Mouse (Mus musculus): ENCODE data around the gene Akap6. TPM values are rescaled to one million over a fixed set of nuclear protein-coding genes. Genes with fewer than 3 reads are reported as not detected.

The Akap6 gene
- polyA plus RNA-seq, 1 experiment from 2014 or later, result 14.4 TPM

DNA sequence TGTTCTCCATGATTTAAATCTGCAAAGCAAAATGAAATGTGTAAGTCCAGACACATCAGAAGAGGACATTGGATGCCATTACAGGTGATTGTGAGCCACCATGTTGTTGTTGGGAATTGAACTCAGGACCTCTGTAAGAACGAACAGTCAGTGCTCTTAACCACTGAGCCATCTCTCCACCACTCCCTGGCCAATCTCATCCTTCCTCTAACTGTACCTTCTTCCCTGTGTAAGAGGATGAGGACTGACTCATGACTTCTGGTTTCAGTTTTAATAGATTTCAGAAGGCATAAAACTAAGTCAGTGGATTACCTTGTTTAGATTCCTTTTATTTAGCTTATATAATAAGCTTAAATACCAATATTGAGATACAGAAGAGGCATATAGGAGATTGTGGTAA lies 38.0 kb downstream of the Akap6 start:
- Histone ChIP-seq H3K27ac (replicated peaks in 1 of 2; ENCODE audit: control insufficient read depth in 1 of 2, insufficient read depth in 1 of 2, low read depth in 2 of 2, low read length in 2 of 2) (no peak overlapping the region), H3K4me3 (ENCODE audit: control insufficient read depth in 1 of 2, insufficient read depth in 1 of 2, low read depth in 1 of 2, low read length in 2 of 2) (no peak overlapping the region), H3K4me2 (ENCODE audit: low read length) (no peak overlapping the region), H3K27me3 (ENCODE audit: control insufficient read depth, insufficient read depth, low read length) (no peaks in the 10 kb centered on the region), H3K9ac (ENCODE audit: low read length) (no peak overlapping the region), H3K9me3 (ENCODE audit: control insufficient read depth, low read length) (no peaks in the 10 kb centered on the region), H3K36me3 (ENCODE audit: control insufficient read depth, insufficient read depth, low read length) (no peaks in the 10 kb centered on the region), H3K4me1 (ENCODE audit: control insufficient read depth in 2 of 2, insufficient read depth in 2 of 2, low read length in 2 of 2) (no peaks in the 10 kb centered on the region)
- ATAC-seq (ENCODE audit: insufficient number of reproducible peaks, insufficient read depth, low FRiP score, low read depth), result no peak
- 70% methylated on average over 1 of the region's 1 CpGs for WGBS

DNA sequence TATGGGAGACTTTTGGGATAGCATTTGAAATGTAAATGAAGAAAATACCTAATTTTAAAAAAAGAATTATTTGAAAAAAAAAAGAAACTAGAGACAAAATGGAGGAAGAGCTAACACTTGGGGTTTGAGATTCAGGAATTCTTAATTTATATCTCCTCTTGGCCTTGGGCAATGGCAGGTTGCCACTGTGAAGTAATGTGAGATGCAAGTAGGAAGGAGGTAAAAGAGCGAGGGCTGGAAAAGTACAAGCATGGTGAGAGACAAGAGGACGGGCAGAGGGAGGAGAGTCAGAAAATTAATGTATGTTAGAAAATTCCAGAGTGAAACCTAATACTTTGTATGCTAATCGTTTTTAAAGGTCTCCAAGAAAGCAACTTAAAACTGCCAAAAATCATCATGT lies 40.1 kb downstream of the Akap6 start:
- Histone ChIP-seq H3K4me1 (ENCODE audit: control insufficient read depth in 2 of 2, insufficient read depth in 2 of 2, low read length in 2 of 2) (no peaks in the 10 kb centered on the region), H3K27ac (replicated peaks in 1 of 2; ENCODE audit: control insufficient read depth in 1 of 2, insufficient read depth in 1 of 2, low read depth in 2 of 2, low read length in 2 of 2) (no peak overlapping the region), H3K4me3 (ENCODE audit: control insufficient read depth in 1 of 2, insufficient read depth in 1 of 2, low read depth in 1 of 2, low read length in 2 of 2) (no peak overlapping the region), H3K9me3 (ENCODE audit: control insufficient read depth, low read length) (no peaks in the 10 kb centered on the region), H3K27me3 (ENCODE audit: control insufficient read depth, insufficient read depth, low read length) (no peaks in the 10 kb centered on the region), H3K36me3 (ENCODE audit: control insufficient read depth, insufficient read depth, low read length) (no peaks in the 10 kb centered on the region), H3K9ac (ENCODE audit: low read length) (no peak overlapping the region), H3K4me2 (ENCODE audit: low read length) (no peak overlapping the region)
- ATAC-seq (ENCODE audit: insufficient number of reproducible peaks, insufficient read depth, low FRiP score, low read depth), result no peak
- 87% methylated on average over 3 of the region's 3 CpGs for WGBS

DNA sequence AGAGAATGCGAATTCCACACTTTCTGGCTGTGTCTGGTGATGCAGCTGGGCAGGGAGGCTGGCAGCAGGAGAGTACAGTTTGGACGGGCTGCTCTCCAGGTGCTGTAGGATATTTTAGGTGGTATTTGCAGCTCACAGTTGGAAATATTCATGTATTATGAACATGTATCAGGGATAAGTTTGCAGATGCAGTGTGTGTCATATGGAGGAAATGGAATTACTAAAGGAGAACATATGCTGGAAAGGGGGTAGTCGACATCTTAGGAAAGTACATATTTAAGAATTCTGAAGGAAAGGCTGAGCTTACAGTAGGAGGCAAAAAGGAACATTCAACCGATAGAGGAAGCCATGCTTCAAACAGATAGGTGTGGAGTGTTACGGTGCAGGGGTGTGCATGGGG lies 42.6 kb downstream of the Akap6 start:
- WGBS, result 82% methylated on average over 5 of the region's 5 CpGs
- Histone ChIP-seq H3K4me2 (ENCODE audit: low read length) (no peak overlapping the region), H3K27me3 (ENCODE audit: control insufficient read depth, insufficient read depth, low read length) (no peaks in the 10 kb centered on the region), H3K4me3 (ENCODE audit: control insufficient read depth in 1 of 2, insufficient read depth in 1 of 2, low read depth in 1 of 2, low read length in 2 of 2) (no peak overlapping the region), H3K27ac (replicated peaks in 1 of 2; ENCODE audit: control insufficient read depth in 1 of 2, insufficient read depth in 1 of 2, low read depth in 2 of 2, low read length in 2 of 2) (no peak overlapping the region), H3K9me3 (ENCODE audit: control insufficient read depth, low read length) (no peaks in the 10 kb centered on the region), H3K9ac (ENCODE audit: low read length) (no peak overlapping the region), H3K36me3 (ENCODE audit: control insufficient read depth, insufficient read depth, low read length) (no peaks in the 10 kb centered on the region), H3K4me1 (ENCODE audit: control insufficient read depth in 2 of 2, insufficient read depth in 2 of 2, low read length in 2 of 2) (no peaks in the 10 kb centered on the region)
- ATAC-seq (ENCODE audit: insufficient number of reproducible peaks, insufficient read depth, low FRiP score, low read depth), result no peak

DNA sequence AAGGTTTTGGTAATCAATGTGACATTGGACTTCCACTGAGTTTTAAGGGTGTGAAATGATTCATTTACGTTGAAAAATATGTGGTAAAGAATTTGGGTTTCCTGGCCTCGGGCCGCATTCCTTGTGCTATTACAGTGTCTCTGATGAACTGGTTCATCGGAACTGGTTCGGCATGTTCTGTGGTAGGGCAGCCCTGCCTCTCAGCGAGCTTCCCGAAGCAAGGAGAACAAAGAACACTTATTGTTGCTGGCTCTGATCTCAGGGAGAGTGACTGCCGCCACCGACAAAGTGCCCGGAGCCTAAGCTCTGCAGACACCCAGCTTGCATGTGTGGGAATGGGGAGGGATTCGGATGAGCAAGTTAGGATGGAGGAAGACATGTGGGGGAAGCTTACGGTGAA lies 50.8 kb downstream of the Akap6 start:
- Histone ChIP-seq H3K27me3 (ENCODE audit: control insufficient read depth, insufficient read depth, low read length) (no peaks in the 10 kb centered on the region), H3K9me3 (ENCODE audit: control insufficient read depth, low read length) (peaks cover 3% of the 10 kb centered on the region; the same call in 1 of the 2 replicates), H3K27ac (replicated peaks in 1 of 2; ENCODE audit: control insufficient read depth in 1 of 2, insufficient read depth in 1 of 2, low read depth in 2 of 2, low read length in 2 of 2) (no peak overlapping the region), H3K4me2 (ENCODE audit: low read length) (no peak overlapping the region), H3K4me1 (ENCODE audit: control insufficient read depth in 2 of 2, insufficient read depth in 2 of 2, low read length in 2 of 2) (no peaks in the 10 kb centered on the region), H3K9ac (ENCODE audit: low read length) (no peak overlapping the region), H3K4me3 (ENCODE audit: control insufficient read depth in 1 of 2, insufficient read depth in 1 of 2, low read depth in 1 of 2, low read length in 2 of 2) (no peak overlapping the region), H3K36me3 (ENCODE audit: control insufficient read depth, insufficient read depth, low read length) (no peaks in the 10 kb centered on the region)
- WGBS, result 69% methylated on average over 12 of the region's 12 CpGs
- ATAC-seq (ENCODE audit: insufficient number of reproducible peaks, insufficient read depth, low FRiP score, low read depth), result no peak

DNA sequence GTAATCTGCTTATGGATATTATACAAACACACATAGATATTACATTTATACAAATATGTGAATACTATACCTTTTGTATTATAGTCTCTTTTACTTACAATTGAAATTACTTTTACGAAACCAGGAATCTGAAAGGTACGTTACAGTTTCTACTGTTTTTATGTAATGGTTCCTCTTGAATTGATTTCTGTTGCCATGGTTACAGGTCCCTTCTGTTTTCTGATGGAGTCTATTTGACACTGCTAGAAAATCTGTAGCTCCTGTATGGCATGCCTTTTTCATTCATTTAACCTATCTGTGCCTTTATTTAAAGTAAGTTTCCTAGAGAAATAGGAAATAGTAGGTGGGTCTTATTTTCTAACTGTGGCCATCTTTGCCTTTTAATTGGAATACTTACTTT lies 56.5 kb downstream of the Akap6 start:
- 85% methylated on average over 2 of the region's 2 CpGs for WGBS
- no peak overlapping the region for H3K27ac ChIP-seq (replicated peaks in 1 of 2; ENCODE audit: control insufficient read depth in 1 of 2, insufficient read depth in 1 of 2, low read depth in 2 of 2, low read length in 2 of 2)
- H3K9me3 ChIP-seq (ENCODE audit: control insufficient read depth, low read length), result no peaks in the 10 kb centered on the region
- no peak overlapping the region for H3K4me3 ChIP-seq (ENCODE audit: control insufficient read depth in 1 of 2, insufficient read depth in 1 of 2, low read depth in 1 of 2, low read length in 2 of 2)
- H3K9ac ChIP-seq (ENCODE audit: low read length), result no peak overlapping the region
- no peaks in the 10 kb centered on the region for H3K36me3 ChIP-seq (ENCODE audit: control insufficient read depth, insufficient read depth, low read length)
- no peak for ATAC-seq (ENCODE audit: insufficient number of reproducible peaks, insufficient read depth, low FRiP score, low read depth)
- H3K4me2 ChIP-seq (ENCODE audit: low read length), result no peak overlapping the region
- H3K4me1 ChIP-seq (ENCODE audit: control insufficient read depth in 2 of 2, insufficient read depth in 2 of 2, low read length in 2 of 2), result no peaks in the 10 kb centered on the region
- no peaks in the 10 kb centered on the region for H3K27me3 ChIP-seq (ENCODE audit: control insufficient read depth, insufficient read depth, low read length)

DNA sequence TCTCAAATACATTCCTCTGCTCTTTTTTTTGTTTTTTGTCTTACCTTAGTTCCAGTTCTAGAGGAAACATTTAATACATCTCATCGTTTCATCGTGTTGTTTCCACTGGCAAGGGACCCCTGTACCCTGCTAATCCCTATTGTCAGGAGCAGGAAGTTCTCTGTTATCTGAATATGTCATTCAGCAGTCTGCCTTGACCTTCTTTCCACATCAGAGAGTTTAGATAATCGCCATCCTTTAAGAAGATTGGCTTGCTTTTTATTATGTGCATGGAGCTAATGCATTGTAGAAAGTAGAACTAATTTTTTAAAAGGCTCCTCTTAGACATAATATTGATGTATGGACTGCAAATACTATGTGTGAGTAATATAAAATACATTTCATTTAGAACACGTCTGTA lies 58.7 kb downstream of the Akap6 start:
- Histone ChIP-seq H3K4me2 (ENCODE audit: low read length) (no peak overlapping the region), H3K27me3 (ENCODE audit: control insufficient read depth, insufficient read depth, low read length) (no peaks in the 10 kb centered on the region), H3K4me1 (ENCODE audit: control insufficient read depth in 2 of 2, insufficient read depth in 2 of 2, low read length in 2 of 2) (no peaks in the 10 kb centered on the region), H3K4me3 (ENCODE audit: control insufficient read depth in 1 of 2, insufficient read depth in 1 of 2, low read depth in 1 of 2, low read length in 2 of 2) (no peak overlapping the region), H3K9ac (ENCODE audit: low read length) (no peak overlapping the region), H3K36me3 (ENCODE audit: control insufficient read depth, insufficient read depth, low read length) (no peaks in the 10 kb centered on the region), H3K9me3 (ENCODE audit: control insufficient read depth, low read length) (no peaks in the 10 kb centered on the region), H3K27ac (replicated peaks in 1 of 2; ENCODE audit: control insufficient read depth in 1 of 2, insufficient read depth in 1 of 2, low read depth in 2 of 2, low read length in 2 of 2) (no peak overlapping the region)
- WGBS, result 25% methylated on average over 4 of the region's 4 CpGs
- ATAC-seq (ENCODE audit: insufficient number of reproducible peaks, insufficient read depth, low FRiP score, low read depth), result no peak

DNA sequence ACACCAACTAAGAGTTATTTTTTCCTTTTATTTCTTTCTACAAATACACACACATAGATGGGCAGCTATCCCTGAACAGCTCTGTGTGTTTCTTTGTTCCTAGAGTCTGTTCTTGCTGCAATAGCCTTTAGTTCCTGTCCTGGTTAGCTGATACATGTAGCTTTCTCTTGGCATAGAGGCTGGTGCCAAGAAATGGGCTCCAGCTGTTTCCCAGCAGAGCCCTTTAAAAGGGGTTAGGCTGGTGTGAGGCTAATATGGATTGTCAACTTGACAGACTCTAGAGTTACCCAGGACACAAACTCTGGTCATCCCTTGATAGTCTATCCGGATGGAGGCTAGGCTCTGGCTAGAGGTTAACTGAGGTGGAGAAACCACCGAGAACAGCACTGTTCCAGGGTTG lies 64.9 kb downstream of the Akap6 start:
- WGBS, result 85% methylated on average over 2 of the region's 2 CpGs

DNA sequence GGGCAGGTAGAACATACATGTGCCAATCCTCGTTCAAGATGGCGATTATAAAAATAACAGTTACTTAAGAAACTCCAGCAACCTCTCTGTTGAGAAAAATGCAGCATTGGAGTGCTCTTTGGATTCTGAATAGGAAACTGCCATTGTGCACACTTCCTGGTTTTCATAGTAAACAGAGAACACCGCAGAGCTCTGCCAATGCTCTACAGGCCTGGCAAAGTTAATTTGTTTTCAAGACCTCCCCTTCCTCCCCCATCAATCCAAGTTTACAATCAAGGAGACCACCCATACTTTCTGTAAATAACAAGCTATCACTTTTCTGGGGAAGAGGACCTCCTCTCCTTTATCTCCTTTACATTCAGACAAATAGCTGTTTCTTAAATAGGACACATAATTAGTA lies 65.6 kb downstream of the Akap6 start:
- ATAC-seq (ENCODE audit: insufficient number of reproducible peaks, insufficient read depth, low FRiP score, low read depth), result no peak
- Histone ChIP-seq H3K4me1 (ENCODE audit: control insufficient read depth in 2 of 2, insufficient read depth in 2 of 2, low read length in 2 of 2) (no peaks in the 10 kb centered on the region), H3K36me3 (ENCODE audit: control insufficient read depth, insufficient read depth, low read length) (no peaks in the 10 kb centered on the region), H3K27me3 (ENCODE audit: control insufficient read depth, insufficient read depth, low read length) (no peaks in the 10 kb centered on the region), H3K9me3 (ENCODE audit: control insufficient read depth, low read length) (no peaks in the 10 kb centered on the region), H3K4me2 (ENCODE audit: low read length) (no peak overlapping the region), H3K4me3 (ENCODE audit: control insufficient read depth in 1 of 2, insufficient read depth in 1 of 2, low read depth in 1 of 2, low read length in 2 of 2) (no peak overlapping the region), H3K27ac (replicated peaks in 1 of 2; ENCODE audit: control insufficient read depth in 1 of 2, insufficient read depth in 1 of 2, low read depth in 2 of 2, low read length in 2 of 2) (no peak overlapping the region), H3K9ac (ENCODE audit: low read length) (no peak overlapping the region)
- WGBS, result 78% methylated on average over 3 of the region's 3 CpGs

More for the DNA sequence above, 64.9 kb downstream of the Akap6 start:
- no peak for ATAC-seq (ENCODE audit: insufficient number of reproducible peaks, insufficient read depth, low FRiP score, low read depth)
- no peak overlapping the region for H3K9ac ChIP-seq (ENCODE audit: low read length)
- H3K27ac ChIP-seq (replicated peaks in 1 of 2; ENCODE audit: control insufficient read depth in 1 of 2, insufficient read depth in 1 of 2, low read depth in 2 of 2, low read length in 2 of 2), result no peak overlapping the region
- no peaks in the 10 kb centered on the region for H3K36me3 ChIP-seq (ENCODE audit: control insufficient read depth, insufficient read depth, low read length)
- H3K4me2 ChIP-seq (ENCODE audit: low read length), result no peak overlapping the region
- H3K4me1 ChIP-seq (ENCODE audit: control insufficient read depth in 2 of 2, insufficient read depth in 2 of 2, low read length in 2 of 2), result no peaks in the 10 kb centered on the region
- H3K27me3 ChIP-seq (ENCODE audit: control insufficient read depth, insufficient read depth, low read length), result no peaks in the 10 kb centered on the region
- H3K9me3 ChIP-seq (ENCODE audit: control insufficient read depth, low read length), result no peaks in the 10 kb centered on the region
- no peak overlapping the region for H3K4me3 ChIP-seq (ENCODE audit: control insufficient read depth in 1 of 2, insufficient read depth in 1 of 2, low read depth in 1 of 2, low read length in 2 of 2)
